Mouse (Mus musculus): ENCODE data around the gene Gsdmc4. TPM values are rescaled to one million over a fixed set of nuclear protein-coding genes. Genes with fewer than 3 reads are reported as not detected.
"Not testable (repeated sequence)": the region's sequence is repeated elsewhere in the genome, so short reads cannot be mapped to it uniquely, and the experiment has no call there.

The Gsdmc4 gene
- polyA plus RNA-seq, 1 experiment = not detected

DNA sequence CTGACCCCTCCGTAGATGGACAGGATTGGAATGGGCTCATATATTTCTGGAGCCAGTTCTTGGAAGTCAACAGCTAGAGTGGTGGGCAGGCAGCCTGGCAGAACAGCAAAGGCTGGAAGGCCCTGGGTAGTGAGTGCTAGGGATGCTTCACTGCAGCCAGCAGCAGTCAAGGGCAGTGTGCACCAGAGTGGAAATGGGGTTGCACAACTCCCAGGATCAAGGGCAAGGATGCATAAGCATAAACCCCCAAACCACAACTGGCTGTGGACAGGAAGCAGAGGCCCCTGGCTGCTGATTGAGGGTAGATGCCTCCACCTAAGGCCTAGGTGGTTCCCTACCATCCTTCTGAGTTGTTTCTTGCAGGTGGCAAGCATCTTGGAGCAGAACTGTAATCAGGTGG, 12.4 kb upstream of the Gsdmc4 start:
- no peaks in the 10 kb centered on the region for H3K27me3 ChIP-seq (ENCODE audit: control insufficient read depth)
- peaks cover 6% of the 10 kb centered on the region for H3K36me3 ChIP-seq (ENCODE audit: control insufficient read depth)
- no peaks in the 10 kb centered on the region for H3K4me1 ChIP-seq (ENCODE audit: control insufficient read depth)
- H3K9me3 ChIP-seq (ENCODE audit: control insufficient read depth, low read length) = no peaks in the 10 kb centered on the region
- no peak overlapping the region for H3K4me3 ChIP-seq (replicated peaks)
- no peak for TF ChIP-seq GATA1 (IDR thresholded peaks at IDR 0.05; ENCODE audit: low read length)
- no peak for TF ChIP-seq TAL1 (IDR thresholded peaks at IDR 0.05; ENCODE audit: low read length)

DNA sequence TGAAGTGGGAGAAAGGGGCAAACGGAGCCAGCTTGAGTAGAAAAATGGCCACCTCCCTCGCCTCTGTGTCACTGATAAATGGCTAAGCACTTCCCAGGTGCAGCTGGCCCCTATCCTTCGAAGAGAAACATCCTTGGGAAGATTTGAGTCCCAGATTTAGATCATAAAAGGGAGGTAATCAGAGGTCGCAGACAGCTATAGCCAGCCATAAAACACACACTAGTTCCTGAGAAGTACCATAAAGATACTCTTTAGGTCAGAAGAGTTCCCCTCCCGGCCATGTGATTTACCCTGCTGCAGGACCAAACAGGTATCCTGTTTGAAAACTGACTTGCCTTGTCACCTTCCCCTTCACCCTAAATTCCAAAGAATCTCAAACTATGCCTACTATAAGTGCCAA, 9.5 kb upstream of the Gsdmc4 start:
- not testable (repeated sequence) for H3K9me3 ChIP-seq (ENCODE audit: control insufficient read depth, low read length); H3K36me3 ChIP-seq (ENCODE audit: control insufficient read depth); H3K4me1 ChIP-seq (ENCODE audit: control insufficient read depth); H3K4me3 ChIP-seq (replicated peaks); H3K27me3 ChIP-seq (ENCODE audit: control insufficient read depth)

DNA sequence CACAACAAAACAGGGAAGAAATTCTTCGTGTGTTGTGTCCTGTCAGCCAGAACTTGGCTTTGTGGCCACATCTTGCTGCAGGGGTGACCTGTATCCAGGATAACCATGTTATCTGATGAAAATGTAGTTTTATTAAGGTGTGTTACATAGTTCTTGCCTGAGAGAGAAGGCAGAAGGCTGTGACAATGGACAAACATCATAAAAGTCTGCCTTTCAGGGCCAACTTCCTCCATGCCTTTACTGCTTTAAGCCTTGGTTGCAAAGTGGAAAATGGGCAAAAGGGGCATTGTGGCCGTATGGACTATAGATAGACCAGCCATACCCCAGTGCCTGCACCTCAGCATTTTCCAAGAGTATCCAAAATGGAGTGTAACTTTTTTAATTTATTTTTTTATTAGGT, 7.6 kb upstream of the Gsdmc4 start:
- H3K4me1 ChIP-seq (ENCODE audit: control insufficient read depth); H3K9me3 ChIP-seq (ENCODE audit: control insufficient read depth, low read length); H3K27me3 ChIP-seq (ENCODE audit: control insufficient read depth); H3K36me3 ChIP-seq (ENCODE audit: control insufficient read depth); H3K4me3 ChIP-seq (replicated peaks): not testable (repeated sequence)

GRCm38 (mm10) chr15:63916584-63916983, 4.5 kb upstream of the Gsdmc4 start:
- not testable (repeated sequence) for H3K36me3 ChIP-seq (ENCODE audit: control insufficient read depth); H3K27me3 ChIP-seq (ENCODE audit: control insufficient read depth); H3K4me1 ChIP-seq (ENCODE audit: control insufficient read depth); H3K4me3 ChIP-seq (replicated peaks); H3K9me3 ChIP-seq (ENCODE audit: control insufficient read depth, low read length)

- H3K9me3 ChIP-seq (ENCODE audit: control insufficient read depth, low read length); H3K4me1 ChIP-seq (ENCODE audit: control insufficient read depth); H3K4me3 ChIP-seq (replicated peaks); H3K27me3 ChIP-seq (ENCODE audit: control insufficient read depth); H3K36me3 ChIP-seq (ENCODE audit: control insufficient read depth): not testable (repeated sequence)
Observed at GRCm38 (mm10) chr15:63909896-63910295, 2.2 kb downstream of the Gsdmc4 start.

GRCm38 (mm10) chr15:63895560-63896353, 16.3 kb downstream of the Gsdmc4 start:
- H3K9me3 ChIP-seq (ENCODE audit: control insufficient read depth, low read length); H3K4me3 ChIP-seq (replicated peaks); H3K36me3 ChIP-seq (ENCODE audit: control insufficient read depth); H3K27me3 ChIP-seq (ENCODE audit: control insufficient read depth); H3K4me1 ChIP-seq (ENCODE audit: control insufficient read depth): not testable (repeated sequence)

GRCm38 (mm10) chr15:63888440-63888839, 23.7 kb downstream of the Gsdmc4 start:
- not testable (repeated sequence) for H3K36me3 ChIP-seq (ENCODE audit: control insufficient read depth); H3K4me3 ChIP-seq (replicated peaks); H3K9me3 ChIP-seq (ENCODE audit: control insufficient read depth, low read length); H3K27me3 ChIP-seq (ENCODE audit: control insufficient read depth); H3K4me1 ChIP-seq (ENCODE audit: control insufficient read depth)

DNA sequence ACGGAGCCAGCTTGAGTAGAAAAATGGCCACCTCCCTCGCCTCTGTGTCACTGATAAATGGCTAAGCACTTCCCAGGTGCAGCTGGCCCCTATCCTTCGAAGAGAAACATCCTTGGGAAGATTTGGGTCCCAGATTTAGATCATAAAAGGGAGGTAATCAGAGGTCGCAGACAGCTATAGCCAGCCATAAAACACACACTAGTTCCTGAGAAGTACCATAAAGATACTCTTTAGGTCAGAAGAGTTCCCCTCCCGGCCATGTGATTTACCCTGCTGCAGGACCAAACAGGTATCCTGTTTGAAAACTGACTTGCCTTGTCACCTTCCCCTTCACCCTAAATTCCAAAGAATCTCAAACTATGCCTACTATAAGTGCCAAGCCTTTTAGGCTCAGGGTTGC, 24.1 kb downstream of the Gsdmc4 start:
- not testable (repeated sequence) for H3K4me1 ChIP-seq (ENCODE audit: control insufficient read depth); H3K9me3 ChIP-seq (ENCODE audit: control insufficient read depth, low read length); H3K27me3 ChIP-seq (ENCODE audit: control insufficient read depth); H3K36me3 ChIP-seq (ENCODE audit: control insufficient read depth); H3K4me3 ChIP-seq (replicated peaks)

GRCm38 (mm10) chr15:63878458-63878857, 33.6 kb downstream of the Gsdmc4 start, which contains the start of gene Gsdmc3:
Gene Gsdmc3, minus strand, starts transcription at chr15:63878558.
- not testable (repeated sequence) for H3K36me3 ChIP-seq (ENCODE audit: control insufficient read depth); H3K4me1 ChIP-seq (ENCODE audit: control insufficient read depth); H3K4me3 ChIP-seq (replicated peaks); H3K27me3 ChIP-seq (ENCODE audit: control insufficient read depth); H3K9me3 ChIP-seq (ENCODE audit: control insufficient read depth, low read length)

- not testable (repeated sequence) for H3K36me3 ChIP-seq (ENCODE audit: control insufficient read depth); H3K9me3 ChIP-seq (ENCODE audit: control insufficient read depth, low read length); H3K4me3 ChIP-seq (replicated peaks); H3K4me1 ChIP-seq (ENCODE audit: control insufficient read depth); H3K27me3 ChIP-seq (ENCODE audit: control insufficient read depth)
Observed at GRCm38 (mm10) chr15:63876160-63876559, 35.9 kb downstream of the Gsdmc4 start.

GRCm38 (mm10) chr15:63861965-63862364, 50.1 kb downstream of the Gsdmc4 start:
- not testable (repeated sequence) for H3K4me1 ChIP-seq (ENCODE audit: control insufficient read depth); H3K9me3 ChIP-seq (ENCODE audit: control insufficient read depth, low read length); H3K27me3 ChIP-seq (ENCODE audit: control insufficient read depth); H3K4me3 ChIP-seq (replicated peaks); H3K36me3 ChIP-seq (ENCODE audit: control insufficient read depth)

Other genes with a start within 250 kb of the Gsdmc4 start
- gene Gsdmc2, start 67.1 kb downstream of the Gsdmc4 start, polyA plus RNA-seq (2012) = not detected in 2 replicates
- gene Gsdmc3, start 33.7 kb downstream of the Gsdmc4 start, polyA plus RNA-seq (2012) = not detected in 2 replicates
- 0.18 and 0.31 TPM in 2 replicates for gene Fam49b, start 148.2 kb upstream of the Gsdmc4 start, polyA plus RNA-seq (2012)